Mouse (Mus musculus): ENCODE measurements around the gene Uggt1. TPM values are rescaled to one million over a fixed set of nuclear protein-coding genes. Genes with fewer than 3 reads are reported as not detected.
A peak's percentile ranks its signal among the peaks of the same experiment; 100 is the strongest.

Uggt1 gene
- polyA plus RNA-seq, 1 experiment from 2014 or later = 55.0 TPM

DNA sequence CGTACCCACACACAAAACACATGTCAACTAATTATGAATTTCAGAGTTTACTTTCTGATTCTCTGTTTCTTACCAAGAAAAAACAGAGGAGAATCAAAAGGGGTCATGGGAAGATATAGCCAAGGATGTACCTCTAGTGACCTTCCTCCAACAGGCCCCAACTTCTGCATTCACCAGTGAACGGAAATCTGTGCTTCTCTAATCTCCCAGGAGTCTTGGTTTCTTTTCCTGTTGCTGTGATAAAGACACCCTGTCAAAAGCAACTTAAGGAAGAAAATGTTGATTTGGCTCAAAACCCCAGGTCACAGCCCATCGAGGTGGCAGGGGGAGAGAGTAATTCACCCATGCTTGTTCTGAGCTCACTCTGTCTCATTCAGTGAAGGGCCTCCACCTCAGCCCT lies 110.9 kb downstream of the Uggt1 start:
- no peak overlapping the region for H3K4me3 ChIP-seq (replicated peaks; ENCODE audit: low read length)
- ATAC-seq (ENCODE audit: insufficient read depth, low FRiP score) = no peak
- H3K36me3 ChIP-seq (ENCODE audit: control insufficient read depth, insufficient read depth, low read length) = no peaks in the 10 kb centered on the region
- H3K9me3 ChIP-seq (replicated peaks; ENCODE audit: control insufficient read depth, low read length) = no peaks in the 10 kb centered on the region
- H3K4me2 ChIP-seq (ENCODE audit: low read depth, low read length) = no peak overlapping the region
- H3K27ac ChIP-seq (ENCODE audit: low read length) = no peak overlapping the region
- no peak overlapping the region for H3K9ac ChIP-seq (ENCODE audit: low read length)
- H3K27me3 ChIP-seq (ENCODE audit: control insufficient read depth, insufficient read depth, low read length) = no peaks in the 10 kb centered on the region
- 72% methylated on average over 3 of the region's 3 CpGs for WGBS
- H3K4me1 ChIP-seq (ENCODE audit: control insufficient read depth, insufficient read depth, low read length) = 0 out of 2 replicates have a peak, but pooled peaks cover 8% of the 10 kb centered on the region

DNA sequence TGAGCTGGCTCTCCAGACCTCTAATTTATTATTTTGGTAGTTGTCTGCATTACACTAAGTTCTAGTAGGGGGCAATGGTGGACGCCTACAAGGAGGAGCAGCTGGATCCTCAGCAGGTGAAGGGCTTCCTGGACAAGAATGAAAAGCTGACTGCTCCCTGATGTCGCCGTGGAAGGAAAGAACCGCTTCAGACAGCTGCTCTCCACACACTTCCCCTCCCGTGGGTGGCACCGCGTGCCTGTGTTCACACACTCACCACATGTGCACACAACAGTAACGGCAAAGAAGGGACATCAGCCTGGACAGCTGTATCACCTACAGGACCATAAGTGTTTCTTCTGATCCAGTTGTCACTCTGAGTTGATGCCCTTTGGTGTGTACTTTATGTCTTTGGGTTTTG lies 111.5 kb downstream of the Uggt1 start:
- Histone ChIP-seq H3K36me3 (ENCODE audit: control insufficient read depth, insufficient read depth, low read length) (no peaks in the 10 kb centered on the region), H3K9ac (ENCODE audit: low read length) (no peak overlapping the region), H3K4me1 (ENCODE audit: control insufficient read depth, insufficient read depth, low read length) (0 out of 2 replicates have a peak, but pooled peaks cover 8% of the 10 kb centered on the region), H3K4me2 (ENCODE audit: low read depth, low read length) (no peak overlapping the region), H3K27ac (ENCODE audit: low read length) (no peak overlapping the region), H3K4me3 (replicated peaks; ENCODE audit: low read length) (no peak overlapping the region), H3K9me3 (replicated peaks; ENCODE audit: control insufficient read depth, low read length) (no peaks in the 10 kb centered on the region), H3K27me3 (ENCODE audit: control insufficient read depth, insufficient read depth, low read length) (no peaks in the 10 kb centered on the region)
- WGBS = 77% methylated on average over 8 of the region's 8 CpGs
- no peak for ATAC-seq (ENCODE audit: insufficient read depth, low FRiP score)

DNA sequence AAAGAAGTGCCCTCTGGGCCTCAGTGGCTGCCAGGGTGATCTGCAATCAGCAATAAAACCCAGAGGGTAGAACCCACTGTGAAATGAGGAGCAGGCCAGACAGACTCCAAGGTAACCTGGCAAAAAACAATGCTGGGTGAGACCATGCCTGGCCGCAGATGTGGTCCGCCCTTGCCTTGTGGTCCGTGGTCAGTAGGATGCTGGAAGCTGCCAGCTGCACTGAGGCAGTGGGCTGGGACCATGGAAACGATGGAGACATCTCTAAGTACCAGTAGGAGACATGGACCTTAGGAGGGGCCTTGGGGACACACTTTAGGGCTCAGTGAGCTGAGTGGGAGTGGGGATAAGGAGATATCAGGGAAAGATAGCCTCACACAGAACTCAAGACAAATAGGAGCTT lies 112.3 kb downstream of the Uggt1 start:
- 71% methylated on average over 4 of the region's 4 CpGs for WGBS
- Histone ChIP-seq H3K27ac (ENCODE audit: low read length) (no peak overlapping the region), H3K4me2 (ENCODE audit: low read depth, low read length) (no peak overlapping the region), H3K36me3 (ENCODE audit: control insufficient read depth, insufficient read depth, low read length) (no peaks in the 10 kb centered on the region), H3K27me3 (ENCODE audit: control insufficient read depth, insufficient read depth, low read length) (no peaks in the 10 kb centered on the region), H3K4me3 (replicated peaks; ENCODE audit: low read length) (no peak overlapping the region), H3K4me1 (ENCODE audit: control insufficient read depth, insufficient read depth, low read length) (0 out of 2 replicates have a peak, but pooled peaks cover 8% of the 10 kb centered on the region), H3K9ac (ENCODE audit: low read length) (no peak overlapping the region), H3K9me3 (replicated peaks; ENCODE audit: control insufficient read depth, low read length) (no peaks in the 10 kb centered on the region)
- no peak for ATAC-seq (ENCODE audit: insufficient read depth, low FRiP score)

DNA sequence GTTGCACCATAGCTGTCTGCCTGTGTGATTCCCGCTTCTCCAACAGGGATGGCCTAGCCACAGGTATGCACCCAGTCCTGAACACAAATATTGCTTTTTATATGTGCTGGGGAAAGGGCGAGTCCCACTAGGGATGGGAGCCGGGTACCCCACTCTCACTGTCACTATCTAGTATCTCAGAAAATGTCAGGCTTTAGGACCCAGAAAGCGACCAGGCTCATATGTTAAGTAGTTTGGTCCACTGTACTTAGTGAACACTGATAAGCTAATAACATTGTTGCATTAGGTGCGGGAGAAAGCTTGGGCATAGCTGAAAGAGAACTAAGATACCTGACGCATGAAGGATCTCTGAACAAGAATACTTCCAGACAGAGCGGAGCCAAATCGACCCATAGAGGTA lies 112.8 kb downstream of the Uggt1 start:
- no peak overlapping the region for H3K4me3 ChIP-seq (replicated peaks; ENCODE audit: low read length)
- H3K4me1 ChIP-seq (ENCODE audit: control insufficient read depth, insufficient read depth, low read length) = 0 out of 2 replicates have a peak, but pooled peaks cover 8% of the 10 kb centered on the region
- 64% methylated on average over 8 of the region's 8 CpGs for WGBS
- H3K9me3 ChIP-seq (replicated peaks; ENCODE audit: control insufficient read depth, low read length) = no peaks in the 10 kb centered on the region
- no peak overlapping the region for H3K27ac ChIP-seq (ENCODE audit: low read length)
- ATAC-seq (ENCODE audit: insufficient read depth, low FRiP score) = peak; percentile 21; the same call in 1 of the 2 replicates
- no peak overlapping the region for H3K4me2 ChIP-seq (ENCODE audit: low read depth, low read length)
- H3K36me3 ChIP-seq (ENCODE audit: control insufficient read depth, insufficient read depth, low read length) = no peaks in the 10 kb centered on the region
- H3K27me3 ChIP-seq (ENCODE audit: control insufficient read depth, insufficient read depth, low read length) = no peaks in the 10 kb centered on the region
- H3K9ac ChIP-seq (ENCODE audit: low read length) = no peak overlapping the region

DNA sequence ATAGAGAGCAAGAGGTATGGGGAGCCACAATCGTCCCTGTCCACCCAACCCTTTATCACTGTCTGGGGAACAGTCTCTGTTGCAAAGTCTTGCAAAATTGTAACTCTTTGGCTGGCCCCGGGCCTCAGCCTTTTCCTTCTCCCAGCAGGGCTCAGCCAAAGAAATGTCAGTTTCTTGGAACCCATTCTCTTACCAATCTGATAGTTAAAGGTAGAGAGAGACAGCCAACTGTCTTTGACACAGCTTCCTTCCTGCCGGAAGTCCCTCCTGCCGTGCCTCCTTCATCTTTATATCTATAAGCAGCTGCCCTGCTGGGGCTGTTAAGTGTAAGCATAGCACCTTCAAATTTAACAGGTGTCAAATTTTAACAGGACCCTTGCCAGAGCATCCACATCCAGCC lies 113.4 kb downstream of the Uggt1 start:
- Histone ChIP-seq H3K36me3 (ENCODE audit: control insufficient read depth, insufficient read depth, low read length) (no peaks in the 10 kb centered on the region), H3K9me3 (replicated peaks; ENCODE audit: control insufficient read depth, low read length) (no peaks in the 10 kb centered on the region), H3K4me2 (ENCODE audit: low read depth, low read length) (no peak overlapping the region), H3K27ac (ENCODE audit: low read length) (no peak overlapping the region), H3K9ac (ENCODE audit: low read length) (no peak overlapping the region), H3K4me1 (ENCODE audit: control insufficient read depth, insufficient read depth, low read length) (0 out of 2 replicates have a peak, but pooled peaks cover 8% of the 10 kb centered on the region), H3K27me3 (ENCODE audit: control insufficient read depth, insufficient read depth, low read length) (no peaks in the 10 kb centered on the region), H3K4me3 (replicated peaks; ENCODE audit: low read length) (no peak overlapping the region)
- WGBS = 49% methylated on average over 4 of the region's 4 CpGs
- ATAC-seq (ENCODE audit: insufficient read depth, low FRiP score) = no peak

DNA sequence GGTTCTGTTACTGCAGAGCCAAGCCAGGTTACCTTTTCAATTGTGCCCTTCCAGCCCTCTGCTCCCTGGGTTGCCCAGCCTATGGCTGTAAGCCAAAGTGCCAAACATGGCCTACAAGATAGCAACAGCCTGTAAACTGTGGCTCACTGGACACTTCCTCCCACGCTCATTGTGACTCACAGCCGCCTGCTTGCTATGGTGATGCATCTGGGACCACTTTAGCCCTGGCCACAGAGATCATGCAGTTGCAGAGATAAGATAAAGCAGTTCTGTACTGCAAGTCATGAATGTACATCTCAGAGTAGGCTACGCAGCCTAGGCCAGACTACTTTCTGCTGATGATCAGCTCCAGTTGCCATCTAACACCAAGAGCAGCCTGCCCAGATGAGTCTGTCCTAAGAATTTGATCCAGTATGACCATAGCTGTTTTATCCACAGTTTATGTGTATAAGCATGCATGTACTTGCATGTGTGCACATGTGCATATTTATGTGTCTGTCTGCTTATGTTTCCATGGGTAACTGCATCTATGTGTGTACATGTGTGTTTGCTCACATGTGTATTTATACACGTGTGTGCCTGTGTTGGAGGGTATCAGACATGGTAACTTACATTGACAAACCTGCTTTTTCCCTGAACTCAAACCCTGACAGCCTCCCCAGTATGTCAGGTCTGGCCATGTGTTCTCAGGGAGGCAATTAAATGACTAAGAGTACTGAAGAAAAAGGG lies 114.0 kb downstream of the Uggt1 start:
- Histone ChIP-seq H3K27me3 (ENCODE audit: control insufficient read depth, insufficient read depth, low read length) (no peaks in the 10 kb centered on the region), H3K9me3 (replicated peaks; ENCODE audit: control insufficient read depth, low read length) (no peaks in the 10 kb centered on the region), H3K4me1 (ENCODE audit: control insufficient read depth, insufficient read depth, low read length) (0 out of 2 replicates have a peak, but pooled peaks cover 8% of the 10 kb centered on the region), H3K27ac (ENCODE audit: low read length) (no peak overlapping the region), H3K4me3 (replicated peaks; ENCODE audit: low read length) (no peak overlapping the region), H3K9ac (ENCODE audit: low read length) (no peak overlapping the region), H3K36me3 (ENCODE audit: control insufficient read depth, insufficient read depth, low read length) (no peaks in the 10 kb centered on the region), H3K4me2 (ENCODE audit: low read depth, low read length) (no peak overlapping the region)
- no peak for ATAC-seq (ENCODE audit: insufficient read depth, low FRiP score)
- 85% methylated on average over 4 of the region's 4 CpGs for WGBS

DNA sequence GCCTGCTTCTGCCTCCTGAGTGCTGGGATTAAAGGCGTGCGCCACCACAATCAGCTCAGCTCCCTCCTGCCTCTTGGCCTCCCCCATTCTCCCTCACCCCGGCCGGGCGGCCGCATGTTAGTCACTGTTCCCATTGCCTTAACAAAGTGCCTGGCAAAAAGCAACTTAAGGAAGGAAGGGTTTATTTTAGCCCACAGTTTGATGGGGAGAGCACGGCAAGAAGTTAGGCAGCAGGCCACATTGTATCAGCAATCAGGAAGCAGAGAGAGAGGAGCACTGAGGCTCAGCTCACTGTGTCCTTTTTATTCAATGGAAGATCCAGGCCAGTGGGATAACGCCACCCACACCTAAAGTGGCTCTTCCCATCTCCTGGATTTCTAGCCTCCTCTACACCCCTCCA lies 114.6 kb downstream of the Uggt1 start:
- Histone ChIP-seq H3K4me3 (replicated peaks; ENCODE audit: low read length) (no peak overlapping the region), H3K9ac (ENCODE audit: low read length) (no peak overlapping the region), H3K4me1 (ENCODE audit: control insufficient read depth, insufficient read depth, low read length) (peaks cover 11% of the 10 kb centered on the region; the same call in 1 of the 2 replicates), H3K9me3 (replicated peaks; ENCODE audit: control insufficient read depth, low read length) (no peaks in the 10 kb centered on the region), H3K27ac (ENCODE audit: low read length) (no peak overlapping the region), H3K27me3 (ENCODE audit: control insufficient read depth, insufficient read depth, low read length) (no peaks in the 10 kb centered on the region), H3K4me2 (ENCODE audit: low read depth, low read length) (no peak overlapping the region), H3K36me3 (ENCODE audit: control insufficient read depth, insufficient read depth, low read length) (no peaks in the 10 kb centered on the region)
- WGBS = 91% methylated on average over 8 of the region's 8 CpGs
- no peak for ATAC-seq (ENCODE audit: insufficient read depth, low FRiP score)

DNA sequence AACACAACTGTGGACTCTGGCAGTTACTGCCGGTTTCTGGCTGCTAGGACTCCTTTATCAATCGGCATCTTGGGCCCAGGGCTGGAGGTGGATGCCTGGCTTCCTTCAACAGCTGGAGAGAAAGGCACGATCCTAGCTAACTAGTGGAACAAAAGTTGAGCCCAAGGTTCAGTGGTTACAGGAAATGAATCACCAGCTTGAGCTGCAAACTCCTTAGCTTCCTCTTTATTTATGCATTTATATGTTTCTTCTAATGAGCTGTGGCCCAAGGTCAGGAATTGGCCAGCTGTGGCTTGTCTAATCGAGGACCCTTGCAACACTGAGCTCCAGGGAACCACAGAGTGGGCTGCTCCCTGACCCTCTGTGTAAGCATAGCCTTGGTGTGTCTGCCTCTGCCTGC lies 115.4 kb downstream of the Uggt1 start:
- peak; percentile 62 for ATAC-seq (ENCODE audit: insufficient read depth, low FRiP score)
- Histone ChIP-seq H3K4me2 (ENCODE audit: low read depth, low read length) (no peak overlapping the region), H3K9me3 (replicated peaks; ENCODE audit: control insufficient read depth, low read length) (0 out of 2 replicates have a peak, but pooled peaks cover 3% of the 10 kb centered on the region), H3K36me3 (ENCODE audit: control insufficient read depth, insufficient read depth, low read length) (no peaks in the 10 kb centered on the region), H3K4me1 (ENCODE audit: control insufficient read depth, insufficient read depth, low read length) (peaks cover 14% of the 10 kb centered on the region; the same call in 1 of the 2 replicates), H3K9ac (ENCODE audit: low read length) (no peak overlapping the region), H3K27me3 (ENCODE audit: control insufficient read depth, insufficient read depth, low read length) (no peaks in the 10 kb centered on the region), H3K4me3 (replicated peaks; ENCODE audit: low read length) (no peak overlapping the region), H3K27ac (ENCODE audit: low read length) (0 out of 2 replicates have a peak overlapping the region, but pooled peaks have one; percentile 2)
- 27% methylated on average over 4 of the region's 4 CpGs for WGBS

DNA sequence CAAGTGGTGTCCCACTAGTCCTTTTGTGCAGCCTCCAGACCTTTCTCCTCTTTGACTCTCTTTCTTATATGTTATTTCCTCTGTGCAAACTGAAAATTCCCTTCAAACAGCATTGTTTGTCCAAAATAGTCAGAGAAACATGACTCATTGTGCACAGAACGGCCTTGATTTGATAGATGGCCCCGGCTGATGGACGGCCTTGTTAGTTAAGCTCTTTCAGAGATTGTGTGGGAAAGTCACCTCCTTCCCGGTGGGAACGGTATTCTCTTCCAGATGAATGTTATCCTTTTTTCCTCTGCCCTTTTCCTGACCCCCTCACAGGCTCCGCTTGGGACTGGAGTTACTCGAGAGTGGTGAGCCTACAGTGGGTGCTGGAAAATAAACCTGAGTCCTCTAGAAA lies 119.4 kb downstream of the Uggt1 start:
- Histone ChIP-seq H3K36me3 (ENCODE audit: control insufficient read depth, insufficient read depth, low read length) (no peaks in the 10 kb centered on the region), H3K27ac (ENCODE audit: low read length) (peak overlapping the region; percentile 19; the same call in 1 of the 2 replicates), H3K27me3 (ENCODE audit: control insufficient read depth, insufficient read depth, low read length) (no peaks in the 10 kb centered on the region), H3K9ac (ENCODE audit: low read length) (no peak overlapping the region), H3K4me3 (replicated peaks; ENCODE audit: low read length) (no peak overlapping the region), H3K4me2 (ENCODE audit: low read depth, low read length) (no peak overlapping the region), H3K9me3 (replicated peaks; ENCODE audit: control insufficient read depth, low read length) (0 out of 2 replicates have a peak, but pooled peaks cover 3% of the 10 kb centered on the region), H3K4me1 (ENCODE audit: control insufficient read depth, insufficient read depth, low read length) (peaks cover 13% of the 10 kb centered on the region)
- WGBS = 32% methylated on average over 7 of the region's 7 CpGs
- no peak for ATAC-seq (ENCODE audit: insufficient read depth, low FRiP score)
